Comparison of ENCODE assay signal across 8 mouse cellular contexts in genomic region chr2:30594641-30595379, GRCm38 (mm10). TPM values are rescaled to one million over a fixed set of nuclear protein-coding genes. Genes with fewer than 3 reads are reported as not detected.
DNase-seq lines count a peak whose midpoint lies in the region; ATAC-seq and TF ChIP-seq lines count a peak whose summit lies in the region.

TSS of gene Cstad (plus strand) at chr2:30595040.

- H3K79me2 ChIP-seq in myocyte (ENCODE audit: control insufficient read depth, insufficient read depth): no peaks in the 10 kb centered on the region

- DNase-seq in CD4-positive, CD25-positive, alpha-beta regulatory T cell, adult 2 months (ENCODE audit: low read depth, low spot score): peak; percentile 88
- DNase-seq in kidney, postnatal 10 days: peak; percentile 86
- peak; percentile 83 for DNase-seq in liver, embryonic 11.5 days (ENCODE audit: low spot score)
- peak; percentile 59 to 76 for DNase-seq in spleen, postnatal 4 days (ENCODE audit: low spot score in 2 of 2)

- peak; percentile 37 for ATAC-seq in heart, embryonic 14.5 days (ENCODE audit: insufficient number of reproducible peaks, insufficient read depth, low FRiP score, low read depth)
- peak; percentile 65 for ATAC-seq in liver, embryonic 11.5 days (replicated peaks; ENCODE audit: low FRiP score)

- no peak for TF ChIP-seq CTCF in bone marrow macrophage, adult 2 months (IDR thresholded peaks at IDR 0.05; ENCODE audit: low read depth, low read length)
- no peak for TF ChIP-seq CTCF in embryonic fibroblast, embryonic 13.5 days (IDR thresholded peaks at IDR 0.05; ENCODE audit: borderline replicate concordance, insufficient read depth, low read length)

- peak within 1 kb of the TSS; percentile 57 for H3K4me3 ChIP-seq in bone marrow macrophage, adult 2 months (ENCODE audit: insufficient read depth, low read length)
- H3K4me3 ChIP-seq in embryonic fibroblast, embryonic 13.5 days (ENCODE audit: insufficient read depth, low read length): peak within 1 kb of the TSS; percentile 37
- H3K4me3 ChIP-seq in heart, embryonic 14.5 days (ENCODE audit: control insufficient read depth in 1 of 2, insufficient read depth in 1 of 2, low read depth in 1 of 2, low read length in 2 of 2): peak within 1 kb of the TSS; percentile 50 to 51
- H3K4me3 ChIP-seq in liver, embryonic 11.5 days (ENCODE audit: low read depth, low read length): peak within 1 kb of the TSS; percentile 57
- peak within 1 kb of the TSS; percentile 33 for H3K4me3 ChIP-seq in myocyte

- H3K4me2 ChIP-seq in heart, embryonic 14.5 days (ENCODE audit: low read length): peak within 1 kb of the TSS; percentile 75
- H3K4me2 ChIP-seq in liver, embryonic 11.5 days: peak within 1 kb of the TSS; percentile 91
- H3K4me2 ChIP-seq in myocyte (ENCODE audit: low read depth): peak within 1 kb of the TSS; percentile 96

- H3K36me3 ChIP-seq in heart, embryonic 14.5 days (ENCODE audit: control insufficient read depth, insufficient read depth, low read length): no peaks in the 10 kb centered on the region
- H3K36me3 ChIP-seq in liver, embryonic 11.5 days (ENCODE audit: control insufficient read depth, insufficient read depth, low read length): no peaks in the 10 kb centered on the region
- no peaks in the 10 kb centered on the region for H3K36me3 ChIP-seq in myocyte (ENCODE audit: control insufficient read depth, insufficient read depth)

- no peak within 1 kb of the TSS for H3ac ChIP-seq in myocyte (ENCODE audit: control insufficient read depth, insufficient read length)

- WGBS in heart, embryonic 14.5 days: under 1% methylated on average over 35 of the region's 39 CpGs
- WGBS in liver, embryonic 11.5 days: 1% methylated on average over 35 of the region's 39 CpGs

- H3K4me1 ChIP-seq in bone marrow macrophage, adult 2 months (ENCODE audit: control insufficient read depth, insufficient read depth, low read length): peaks cover 28% of the 10 kb centered on the region
- no peaks in the 10 kb centered on the region; the same call in 1 of the 2 replicates for H3K4me1 ChIP-seq in embryonic fibroblast, embryonic 13.5 days (ENCODE audit: control insufficient read depth, insufficient read depth, low read length)
- H3K4me1 ChIP-seq in heart, embryonic 14.5 days (ENCODE audit: control insufficient read depth in 2 of 2, insufficient read depth in 2 of 2, low read length in 2 of 2): peaks cover 14 to 16% of the 10 kb centered on the region in 2 experiments
- peaks cover 27% of the 10 kb centered on the region for H3K4me1 ChIP-seq in liver, embryonic 11.5 days (replicated peaks; ENCODE audit: control insufficient read depth, insufficient read depth, low read length)

- H3K9me3 ChIP-seq in heart, embryonic 14.5 days (ENCODE audit: control insufficient read depth, low read length): no peaks in the 10 kb centered on the region
- H3K9me3 ChIP-seq in liver, embryonic 11.5 days (ENCODE audit: control insufficient read depth, low read length): no peaks in the 10 kb centered on the region

- TF ChIP-seq POLR2A in bone marrow macrophage, adult 2 months (IDR thresholded peaks at IDR 0.05; ENCODE audit: borderline replicate concordance, low read depth, low read length): no peak
- peak; percentile 75 for TF ChIP-seq POLR2A in embryonic fibroblast, embryonic 13.5 days (IDR thresholded peaks at IDR 0.05; ENCODE audit: low read depth, low read length)
- TF ChIP-seq POLR2A in myocyte (IDR thresholded peaks at IDR 0.05; ENCODE audit: insufficient read length, low read depth): no peak

- peak within 1 kb of the TSS; percentile 87 for H3K27ac ChIP-seq in bone marrow macrophage, adult 2 months (ENCODE audit: insufficient read depth, low read depth, low read length)
- peak within 1 kb of the TSS; percentile 88 for H3K27ac ChIP-seq in embryonic fibroblast, embryonic 13.5 days (ENCODE audit: insufficient read depth, low read length)
- peak within 1 kb of the TSS; percentile 96 to 97 for H3K27ac ChIP-seq in heart, embryonic 14.5 days (replicated peaks in 1 of 2; ENCODE audit: control insufficient read depth in 1 of 2, insufficient read depth in 1 of 2, low read depth in 2 of 2, low read length in 2 of 2)
- H3K27ac ChIP-seq in liver, embryonic 11.5 days (ENCODE audit: low read depth, low read length): peak within 1 kb of the TSS; percentile 89

- peak within 1 kb of the TSS; percentile 79 for H3K9ac ChIP-seq in heart, embryonic 14.5 days (ENCODE audit: low read length)
- H3K9ac ChIP-seq in liver, embryonic 11.5 days (ENCODE audit: low read depth, low read length): peak within 1 kb of the TSS; percentile 70

- no peaks in the 10 kb centered on the region for H3K27me3 ChIP-seq in heart, embryonic 14.5 days (ENCODE audit: control insufficient read depth, insufficient read depth, low read length)
- no peaks in the 10 kb centered on the region for H3K27me3 ChIP-seq in liver, embryonic 11.5 days (replicated peaks; ENCODE audit: control insufficient read depth, insufficient read depth, low read length)
- no peaks in the 10 kb centered on the region for H3K27me3 ChIP-seq in myocyte (ENCODE audit: control insufficient read depth, insufficient read depth, insufficient read length)

TF ChIP-seq in myocyte, 11 proteins besides CTCF, POLR2A, EP300 and RAD21:
- TF ChIP-seq MYOG (IDR thresholded peaks at IDR 0.05; ENCODE audit: control insufficient read depth in 1 of 3, insufficient read depth in 1 of 3, insufficient read length in 2 of 3, low read depth in 2 of 3) (peak in 1 of 3 experiments; percentile 7), TCF3 (IDR thresholded peaks at IDR 0.05; ENCODE audit: insufficient read length, low read depth) (no peak), CEBPB (IDR thresholded peaks at IDR 0.05; ENCODE audit: insufficient read depth, poor library complexity, severe bottlenecking) (no peak)
TF ChIP-seq in myocyte: peak in this region for 1.

RNA-seq across cellular contexts. Expression of gene Cstad, which starts in this region (rescaled TPM):
- polyA plus RNA-seq in bone marrow macrophage, adult 2 months (2012; ENCODE audit: insufficient read depth, insufficient read length, missing spikeins): 0.87 and 2.8 TPM in 2 replicates
- 2.8 and 3.4 TPM in 2 replicates for polyA plus RNA-seq in embryonic fibroblast, embryonic 13.5 days (2011; ENCODE audit: insufficient read length, low read depth, missing spikeins)
- polyA plus RNA-seq in heart, embryonic 14.5 days (2014; fragmentation: Nextera tagmentation; extraction: Ambion mirVana): 3.2 and 3.8 TPM in 2 replicates
- 0.38 TPM in 1 of 2 replicates, not detected in the other for polyA plus RNA-seq in liver, embryonic 11.5 days (2014; fragmentation: Nextera tagmentation; extraction: Ambion mirVana)
- polyA plus RNA-seq in myocyte (2012; fragmentation: generic; extraction: Trizol): 0.77 TPM

Comparison
In these comparisons a context has a peak if more than half of its experiments do, and no peak if none do; other contexts are left out.
1. Peak in every context shown above with its lines: DNase-seq, ATAC-seq, H3K4me3 ChIP-seq and H3K27ac ChIP-seq.
2. Peak in DNase-seq, ATAC-seq, H3K4me3 ChIP-seq, H3K27ac ChIP-seq, H3K9ac ChIP-seq and H3K4me2 ChIP-seq in liver, embryonic 11.5 days; RNA of the gene not detected or under 1 TPM.